Mouse (Mus musculus) heart, adult 18-20 months (tissue): Measurements from ENCODE around the gene Tex10. TPM values are rescaled to one million over a fixed set of nuclear protein-coding genes. Genes with fewer than 3 reads are reported as not detected.

ENCODE experiments used
- DNase-seq, 2 experiments: peaks; one replicate each; pipeline ENCODE4 v3.0.0; 2021 to 2022; ENCODE audit warnings: mixed read lengths in 1 of 2
- long read RNA-seq, 2 experiments: library from polyadenylated mRNA; stranded (forward); transcript quantifications; one replicate each; pipeline ENCODE4 v2.0.0; 2021
- total RNA-seq, 2 experiments: library from RNA; stranded (reverse); gene quantifications; 2 replicates each; pipeline ENCODE4 v1.2.3; 2021

Gene Tex10
- 1 to 10 TPM; 6.9 to 9.3 TPM for total RNA-seq
- long read RNA-seq, experiment 1, partial matches to known transcripts, result 2 of 9 reads
- long read RNA-seq, experiment 1, other reads (novel, unspliced or antisense), result 3 of 9 reads
- long read RNA-seq, experiment 2, partial matches to known transcripts, result 5 of 6 reads
- long read RNA-seq, experiment 2, other reads (novel, unspliced or antisense), result 0 of 6 reads

GRCm38 (mm10) chr4:48472792-48473650 is at the start of gene Tex10:
TSS of gene Tex10 (minus strand) at chr4:48473459.
- peak; percentile 94 for DNase-seq

- no peak for DNase-seq
Measured at GRCm38 (mm10) chr4:48510861-48511260, 37.6 kb upstream of the Tex10 start.

GRCm38 (mm10) chr4:48492510-48492909 is 19.3 kb upstream of the Tex10 start:
- no peak for DNase-seq

- no peak for DNase-seq
Measured at GRCm38 (mm10) chr4:48491290-48491743, 18.1 kb upstream of the Tex10 start.

GRCm38 (mm10) chr4:48488916-48489315 is 15.7 kb upstream of the Tex10 start:
- no peak for DNase-seq

GRCm38 (mm10) chr4:48481287-48481686 is 8.0 kb upstream of the Tex10 start:
- DNase-seq, result peak; percentile 2 to 30

GRCm38 (mm10) chr4:48473651-48474011 is 372 bp upstream of the Tex10 start:
- DNase-seq, result no peak

GRCm38 (mm10) chr4:48472052-48472791 is 1.0 kb downstream of the Tex10 start:
- peak in 1 of 2 experiments; percentile 25 for DNase-seq

- DNase-seq, result no peak
Measured at GRCm38 (mm10) chr4:48470977-48471376, 2.3 kb downstream of the Tex10 start.

- DNase-seq, result no peak
Measured at GRCm38 (mm10) chr4:48461060-48461459, 12.2 kb downstream of the Tex10 start.

- no peak for DNase-seq
Measured at GRCm38 (mm10) chr4:48458436-48458835, 14.8 kb downstream of the Tex10 start.

- no peak for DNase-seq
Measured at GRCm38 (mm10) chr4:48454106-48454773, 19.0 kb downstream of the Tex10 start.

- no peak for DNase-seq
Measured at GRCm38 (mm10) chr4:48428054-48428453, 45.2 kb downstream of the Tex10 start.

- DNase-seq, result no peak
Measured at GRCm38 (mm10) chr4:48427413-48427812, 45.8 kb downstream of the Tex10 start.

GRCm38 (mm10) chr4:48423738-48424137 is 49.5 kb downstream of the Tex10 start:
- DNase-seq, result no peak

- no peak for DNase-seq
Measured at GRCm38 (mm10) chr4:48422633-48423032, 50.6 kb downstream of the Tex10 start.

- no peak for DNase-seq
Measured at GRCm38 (mm10) chr4:48418831-48419468, 54.3 kb downstream of the Tex10 start.

GRCm38 (mm10) chr4:48415838-48416335 is 57.4 kb downstream of the Tex10 start:
- DNase-seq, result peak; percentile 64 to 65

- DNase-seq, result no peak
Measured at GRCm38 (mm10) chr4:48413473-48413872, 59.8 kb downstream of the Tex10 start.

- peak; percentile 28 to 81 for DNase-seq
Measured at GRCm38 (mm10) chr4:48407350-48408039, 65.8 kb downstream of the Tex10 start.
